Comparison of ENCODE assay signal across 24 mouse cellular contexts in genomic region chr17:44252653-44253052, GRCm38 (mm10).
DNase-seq lines count a peak whose midpoint lies in the region; ATAC-seq and TF ChIP-seq lines count a peak whose summit lies in the region.
"Had no signal": no experiment of that assay in that cellular context is flagged by ENCODE, and none has a peak within 500 bp of the region (broad histone marks: within the 10 kb centered on the region; RNA-seq: fewer than 3 reads in every experiment).

No protein-coding gene starts in this region.

- H3K27me3 ChIP-seq in MEL (ENCODE audit: control insufficient read depth in 1 of 2, insufficient read depth in 2 of 2, low read length in 2 of 2) = no peaks in the 10 kb centered on the region
- H3K27me3 ChIP-seq: forebrain, embryonic 15.5 days; Patski had no signal

- DNase-seq in MEL (ENCODE audit: low read depth, low spot score) = peak; percentile 59
- no peak for DNase-seq in ovary, adult 18-20 months (ENCODE audit: low spot score)
- no peak for DNase-seq in layer of hippocampus, adult 18-20 months (ENCODE audit: low spot score in 2 of 2)
- DNase-seq: adrenal gland, adult 8-10 months; adrenal gland, postnatal 14 days; adrenal gland, postnatal 36 days; B cell, adult 2 months; cerebellum, adult 11-12 months; cerebellum, adult 2 months; cerebellum, adult 9-10 months; cerebellum, postnatal 10 days; cerebellum, postnatal 25 days; forebrain, postnatal 0 days had no signal

- no peak overlapping the region for H3K9ac ChIP-seq in MEL (ENCODE audit: control insufficient read depth, low read depth, low read length, poor library complexity, severe bottlenecking)
- H3K9ac ChIP-seq: embryonic facial prominence, embryonic 12.5 days; forebrain, embryonic 13.5 days; forebrain, embryonic 15.5 days; forebrain, postnatal 0 days had no signal

- H3K79me2 ChIP-seq in MEL (ENCODE audit: control insufficient read depth, insufficient read depth, low read length, poor library complexity) = no peaks in the 10 kb centered on the region

- H3K27ac ChIP-seq in MEL (ENCODE audit: control insufficient read depth, low read depth, low read length) = no peak overlapping the region
- H3K27ac ChIP-seq: embryonic facial prominence, embryonic 10.5 days; embryonic facial prominence, embryonic 12.5 days; forebrain, embryonic 13.5 days; forebrain, embryonic 15.5 days had no signal

- TF ChIP-seq RAD21 in MEL (IDR thresholded peaks at IDR 0.05; ENCODE audit: low read depth, low read length) = no peak

- no peak for TF ChIP-seq CTCF in MEL (IDR thresholded peaks at IDR 0.05 in 2 of 3, conservative IDR thresholded peaks at IDR 0.05 in 1 of 3; ENCODE audit: control insufficient read depth in 1 of 3, insufficient read depth in 1 of 3, low read depth in 2 of 3, low read length in 3 of 3, poor library complexity in 1 of 3, severe bottlenecking in 1 of 3)

- TF ChIP-seq EP300 in MEL (IDR thresholded peaks at IDR 0.05; ENCODE audit: low read depth in 1 of 2, low read length in 2 of 2) = no peak

- H3K9me3 ChIP-seq in MEL (replicated peaks; ENCODE audit: insufficient read depth, low read length) = no peaks in the 10 kb centered on the region
- H3K9me3 ChIP-seq: embryonic facial prominence, embryonic 10.5 days; forebrain, embryonic 15.5 days had no signal

- no peak overlapping the region for H3K4me3 ChIP-seq in MEL (ENCODE audit: control insufficient read depth in 1 of 2, insufficient read depth in 1 of 2, low read depth in 2 of 2, low read length in 2 of 2)
- H3K4me3 ChIP-seq: embryonic facial prominence, embryonic 10.5 days; embryonic facial prominence, embryonic 12.5 days; forebrain, embryonic 13.5 days; forebrain, embryonic 15.5 days had no signal

- peaks cover 8 to 12% of the 10 kb centered on the region in 2 experiments; a peak in 3 of 4 replicates for H3K4me1 ChIP-seq in MEL (ENCODE audit: control insufficient read depth in 1 of 2, insufficient read depth in 2 of 2, low read length in 2 of 2)
- H3K4me1 ChIP-seq: forebrain, embryonic 13.5 days; forebrain, embryonic 15.5 days had no signal

- peak; percentile 34 for ATAC-seq in common myeloid progenitor, adult 5-6 weeks (replicated peaks; ENCODE audit: low read depth, poor library complexity, severe bottlenecking)
- peak; percentile 55 for ATAC-seq in megakaryocyte, adult 5-6 weeks (ENCODE audit: poor library complexity, severe bottlenecking)
- ATAC-seq in frontal cortex, adult (ENCODE audit: low TSS enrichment) = no peak
- ATAC-seq: activated CD4-positive, CD25-positive, alpha-beta regulatory T cell, adult 4 months; CD4-positive, CD25-positive, alpha-beta regulatory T cell, adult 4 months; forebrain, embryonic 13.5 days; forebrain, embryonic 15.5 days; forebrain, postnatal 0 days; Patski had no signal

- TF ChIP-seq POLR2A in MEL (IDR thresholded peaks at IDR 0.05; ENCODE audit: control insufficient read depth in 1 of 2, insufficient read depth in 1 of 2, low read depth in 1 of 2, low read length in 2 of 2, poor library complexity in 1 of 2) = no peak

- peaks cover 0 to 4% of the 10 kb centered on the region in 2 experiments; a peak in 1 of 4 replicates for H3K36me3 ChIP-seq in MEL (ENCODE audit: control insufficient read depth in 1 of 2, insufficient read depth in 2 of 2, low read length in 2 of 2)
- H3K36me3 ChIP-seq: embryonic facial prominence, embryonic 10.5 days; embryonic facial prominence, embryonic 12.5 days; forebrain, embryonic 15.5 days; G1E had no signal

TF ChIP-seq in MEL, 35 proteins besides CTCF, POLR2A, EP300 and RAD21:
- TF ChIP-seq TBP (IDR thresholded peaks at IDR 0.05; ENCODE audit: low read depth, low read length) (0 out of 2 replicates have a peak, but pooled peaks have one; percentile 33), CHD1 (IDR thresholded peaks at IDR 0.05; ENCODE audit: low read depth, low read length) (no peak)
